Mouse (Mus musculus) C2C12 (cell line): ENCODE data around the gene Dhx58. TPM values are rescaled to one million over a fixed set of nuclear protein-coding genes. Genes with fewer than 3 reads are reported as not detected.

Experiments
- H3K27me3 ChIP-seq: one replicate; pipeline ENCODE4 v1.6.1; 2011; ENCODE audit not compliant: control insufficient read depth, insufficient read depth, insufficient read length
- H3K36me3 ChIP-seq: one replicate; pipeline ENCODE4 v1.6.1; 2011; ENCODE audit not compliant: control insufficient read depth, insufficient read depth
- H3K4me3 ChIP-seq: one replicate; pipeline ENCODE4 v1.5.1; 2011; ENCODE audit warnings: mild to moderate bottlenecking, control low read depth; ENCODE audit not compliant: poor library complexity, insufficient read depth, severe bottlenecking
- H3K79me2 ChIP-seq: one replicate; pipeline ENCODE4 v1.6.1; 2011; ENCODE audit not compliant: control insufficient read depth, insufficient read depth
- H3K79me3 ChIP-seq: one replicate; pipeline ENCODE4 v1.6.1; 2011; ENCODE audit warnings: low read depth, control low read depth
- H3ac ChIP-seq: one replicate; pipeline ENCODE3; 2011; ENCODE audit warnings: low read depth; ENCODE audit not compliant: control insufficient read depth, insufficient read length
- CEBPB ChIP-seq: IDR thresholded peaks from one replicate; pipeline ENCODE4 v1.6.1; 2011; ENCODE audit warnings: low read depth, mild to moderate bottlenecking, control low read depth, moderate library complexity
- CTCF ChIP-seq: IDR thresholded peaks from one replicate; pipeline ENCODE4 v1.5.1; 2011; ENCODE audit not compliant: control insufficient read depth, insufficient read depth, insufficient read length
- FOSL1 ChIP-seq: IDR thresholded peaks from one replicate; pipeline ENCODE4 v1.8.0; 2011; ENCODE audit warnings: mild to moderate bottlenecking, low read length; ENCODE audit not compliant: poor library complexity, insufficient read depth, severe bottlenecking
- MAX ChIP-seq: IDR thresholded peaks from one replicate; pipeline ENCODE4 v1.6.1; 2011; ENCODE audit warnings: mild to moderate bottlenecking, control low read depth
- MYOD1 ChIP-seq: IDR thresholded peaks from one replicate; pipeline ENCODE4 v1.6.1; 2011; ENCODE audit warnings: low read depth; ENCODE audit not compliant: control insufficient read depth, insufficient read length
- MYOG ChIP-seq: IDR thresholded peaks from one replicate; pipeline ENCODE4 v1.6.1; 2011; ENCODE audit not compliant: control insufficient read depth, insufficient read length; ENCODE audit errors: extremely low read depth
- USF1 ChIP-seq: IDR thresholded peaks from one replicate; pipeline ENCODE4 v1.6.1; 2011; ENCODE audit warnings: low read depth, mild to moderate bottlenecking, control low read depth, moderate library complexity
- polyA plus RNA-seq: library from polyadenylated mRNA; unstranded; fragments of >200 nt; fragmentation: generic; extraction: Trizol; gene quantifications from one replicate; pipeline ENCODE4 v1.2.1, GENCODE M21; 2012; ENCODE audit warnings: missing spikeins

The Dhx58 gene
- polyA plus RNA-seq, 1 experiment: 0.64 TPM

DNA sequence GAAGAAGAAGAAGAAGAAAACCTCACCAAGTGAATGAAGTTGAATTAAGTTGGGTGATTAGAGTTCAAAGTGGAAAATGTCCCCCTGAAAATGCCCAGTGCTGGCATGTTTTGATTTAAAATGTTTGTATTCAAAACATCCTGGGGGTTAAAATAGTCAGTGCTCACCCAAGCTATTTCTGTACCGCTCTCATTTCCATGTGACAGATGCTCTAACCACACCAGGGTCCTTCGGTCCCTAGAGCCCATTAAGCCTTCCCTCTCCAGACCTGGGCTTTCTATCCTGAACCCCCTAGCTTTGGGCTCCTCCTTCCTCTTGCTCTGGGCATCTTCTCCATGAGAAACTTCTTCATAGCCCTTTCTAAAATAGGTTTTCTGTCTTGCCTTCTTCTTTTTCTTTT, 20.0 kb downstream of the Dhx58 start:
- H3K27me3 ChIP-seq: peaks cover 29% of the 10 kb centered on the region
- no peaks in the 10 kb centered on the region for H3K79me3 ChIP-seq
- no peaks in the 10 kb centered on the region for H3K36me3 ChIP-seq
- H3ac ChIP-seq: no peak overlapping the region
- no peak for TF ChIP-seq FOSL1
- no peak for TF ChIP-seq CEBPB
- TF ChIP-seq MYOG: no peak
- no peak for TF ChIP-seq MYOD1
- no peak for TF ChIP-seq CTCF
- no peak for TF ChIP-seq USF1
- TF ChIP-seq MAX: no peak
- H3K79me2 ChIP-seq: no peaks in the 10 kb centered on the region
- no peak overlapping the region for H3K4me3 ChIP-seq

DNA sequence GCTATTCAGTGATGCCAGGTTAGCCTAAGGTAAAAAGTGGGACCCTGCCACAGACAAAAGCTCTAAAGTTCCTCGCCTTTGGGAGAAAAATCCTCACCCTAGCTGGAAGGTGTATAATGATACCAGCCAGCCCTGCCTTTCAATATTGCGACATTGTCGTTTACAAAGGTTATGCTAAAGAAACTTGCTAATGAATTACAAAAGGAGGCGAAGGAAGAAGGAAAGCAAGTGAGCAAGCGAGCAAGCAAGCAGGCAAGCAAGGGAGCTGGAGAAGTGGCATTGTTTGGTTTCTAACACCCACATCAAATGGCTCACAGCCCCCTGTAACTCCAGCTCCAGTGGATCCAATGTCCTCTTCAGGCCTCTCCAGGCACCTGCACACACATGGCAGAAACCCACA, 21.5 kb downstream of the Dhx58 start:
- H3ac ChIP-seq: no peak overlapping the region
- H3K27me3 ChIP-seq: peaks cover 30% of the 10 kb centered on the region
- H3K36me3 ChIP-seq: no peaks in the 10 kb centered on the region
- H3K4me3 ChIP-seq: no peak overlapping the region
- no peak for TF ChIP-seq MYOG
- TF ChIP-seq USF1: no peak
- TF ChIP-seq CEBPB: no peak
- no peak for TF ChIP-seq CTCF
- no peak for TF ChIP-seq MYOD1
- no peak for TF ChIP-seq FOSL1
- H3K79me2 ChIP-seq: no peaks in the 10 kb centered on the region
- H3K79me3 ChIP-seq: no peaks in the 10 kb centered on the region

DNA sequence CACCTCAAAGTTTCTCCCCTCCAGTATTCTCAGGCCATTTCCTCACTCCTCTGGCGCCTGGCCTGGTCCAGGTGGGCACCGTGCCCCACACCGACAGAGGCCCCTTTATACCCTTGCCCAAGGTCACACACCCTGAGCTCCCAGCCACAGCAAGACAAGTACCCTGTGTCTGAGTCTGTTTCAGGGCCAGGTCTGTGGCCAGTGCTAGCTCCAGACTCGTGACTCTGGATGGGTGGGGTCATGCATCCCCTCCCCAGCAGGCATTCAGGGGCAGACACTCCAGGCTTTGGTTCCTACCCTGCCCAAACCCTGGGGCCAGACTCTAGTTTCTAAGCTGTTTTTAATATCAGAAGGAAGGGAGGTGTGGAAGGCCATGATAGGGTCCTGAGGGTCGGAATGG, 22.2 kb downstream of the Dhx58 start:
- Histone ChIP-seq H3K36me3 (no peaks in the 10 kb centered on the region), H3ac (no peak overlapping the region), H3K79me3 (no peaks in the 10 kb centered on the region), H3K4me3 (no peak overlapping the region), H3K27me3 (peaks cover 30% of the 10 kb centered on the region), H3K79me2 (no peaks in the 10 kb centered on the region)
- no peak for TF ChIP-seq MYOG
- no peak for TF ChIP-seq MAX
- TF ChIP-seq CTCF: no peak
- TF ChIP-seq USF1: no peak
- no peak for TF ChIP-seq FOSL1
- TF ChIP-seq MYOD1: no peak

DNA sequence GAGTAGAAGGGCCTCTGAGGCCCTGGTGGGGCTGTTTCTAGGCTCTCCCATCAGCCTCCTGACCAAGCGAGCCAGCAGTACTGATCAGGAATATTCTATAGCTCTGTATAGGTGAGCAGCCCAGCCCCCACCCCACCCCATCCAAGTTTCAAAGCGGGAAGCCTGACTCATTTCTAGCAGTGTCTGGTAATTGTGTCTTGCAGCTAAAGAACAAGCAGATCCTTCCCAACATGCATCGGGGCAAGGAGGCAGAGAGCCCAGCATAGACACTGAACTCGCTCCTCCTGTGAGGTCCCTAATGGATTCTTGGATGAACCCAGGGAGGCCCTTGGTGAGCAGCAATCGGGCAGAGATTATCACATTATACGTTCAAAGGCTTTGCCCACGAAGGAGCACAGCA, 26.3 kb downstream of the Dhx58 start:
- H3ac ChIP-seq: no peak overlapping the region
- peaks cover 46% of the 10 kb centered on the region for H3K27me3 ChIP-seq
- no peaks in the 10 kb centered on the region for H3K79me2 ChIP-seq
- no peaks in the 10 kb centered on the region for H3K79me3 ChIP-seq
- TF ChIP-seq FOSL1: no peak
- TF ChIP-seq USF1: no peak
- TF ChIP-seq MAX: no peak
- no peak for TF ChIP-seq MYOG
- no peak for TF ChIP-seq MYOD1
- no peak for TF ChIP-seq CTCF
- TF ChIP-seq CEBPB: no peak
- no peaks in the 10 kb centered on the region for H3K36me3 ChIP-seq
- no peak overlapping the region for H3K4me3 ChIP-seq

DNA sequence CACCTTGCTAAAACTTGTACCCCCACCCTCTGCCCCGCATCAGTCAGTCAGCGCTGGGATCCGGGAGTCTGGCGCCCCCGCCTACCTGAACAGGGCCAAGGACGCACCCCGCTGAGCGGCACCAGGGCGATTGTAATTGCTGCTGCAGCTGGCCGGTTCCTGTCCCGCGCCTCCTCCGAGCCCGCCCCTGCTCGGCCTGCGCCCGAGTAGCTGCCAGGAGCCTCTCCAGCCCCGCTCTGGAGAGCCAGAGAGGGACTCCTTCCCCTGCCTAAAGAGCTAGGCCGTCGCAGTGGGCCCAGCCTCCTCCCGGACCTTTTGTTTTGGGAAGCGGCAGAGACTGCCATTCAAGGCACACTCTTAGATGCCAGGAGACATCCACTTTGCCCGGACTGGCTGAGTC, 30.9 kb downstream of the Dhx58 start:
- H3K27me3 ChIP-seq: peaks cover 44% of the 10 kb centered on the region
- TF ChIP-seq MYOG (no peak), FOSL1 (no peak), MYOD1 (no peak), MAX (no peak), CTCF (no peak), CEBPB (no peak), USF1 (no peak)
- H3ac ChIP-seq: no peak overlapping the region
- no peaks in the 10 kb centered on the region for H3K79me3 ChIP-seq
- H3K36me3 ChIP-seq: no peaks in the 10 kb centered on the region
- H3K4me3 ChIP-seq: no peak overlapping the region
- no peaks in the 10 kb centered on the region for H3K79me2 ChIP-seq

DNA sequence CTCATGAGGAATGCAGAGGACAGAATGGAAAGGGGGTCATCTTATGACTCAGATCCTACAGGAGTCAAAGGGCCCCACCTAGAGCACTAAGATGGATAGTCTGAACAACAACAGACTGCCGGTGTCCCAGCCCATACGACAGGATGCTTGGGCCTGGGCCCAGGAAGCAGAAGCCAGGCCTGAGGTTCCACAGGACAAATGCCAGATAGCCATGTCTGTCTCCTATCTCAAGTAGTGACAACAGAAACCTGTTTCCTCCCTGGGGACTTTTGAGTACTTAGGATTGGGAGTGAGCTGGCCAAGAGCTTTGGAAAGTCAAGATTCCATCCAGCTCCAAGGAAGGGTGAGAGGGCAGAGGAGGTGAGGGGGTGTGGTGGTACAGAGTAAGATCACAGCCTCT, 32.1 kb downstream of the Dhx58 start:
- H3K36me3 ChIP-seq: no peaks in the 10 kb centered on the region
- no peaks in the 10 kb centered on the region for H3K79me2 ChIP-seq
- no peak overlapping the region for H3K4me3 ChIP-seq

More for the DNA sequence above, 32.1 kb downstream of the Dhx58 start:
- Histone ChIP-seq H3ac (no peak overlapping the region), H3K79me3 (no peaks in the 10 kb centered on the region), H3K27me3 (peaks cover 44% of the 10 kb centered on the region)
- TF ChIP-seq MAX: no peak
- no peak for TF ChIP-seq USF1
- TF ChIP-seq MYOG: no peak
- TF ChIP-seq FOSL1: no peak
- no peak for TF ChIP-seq CEBPB
- no peak for TF ChIP-seq CTCF
- TF ChIP-seq MYOD1: no peak
